Mouse (Mus musculus): ENCODE data around the gene Prickle4.
A peak's percentile ranks its signal among the peaks of the same experiment; 100 is the strongest.

The Prickle4 gene

DNA sequence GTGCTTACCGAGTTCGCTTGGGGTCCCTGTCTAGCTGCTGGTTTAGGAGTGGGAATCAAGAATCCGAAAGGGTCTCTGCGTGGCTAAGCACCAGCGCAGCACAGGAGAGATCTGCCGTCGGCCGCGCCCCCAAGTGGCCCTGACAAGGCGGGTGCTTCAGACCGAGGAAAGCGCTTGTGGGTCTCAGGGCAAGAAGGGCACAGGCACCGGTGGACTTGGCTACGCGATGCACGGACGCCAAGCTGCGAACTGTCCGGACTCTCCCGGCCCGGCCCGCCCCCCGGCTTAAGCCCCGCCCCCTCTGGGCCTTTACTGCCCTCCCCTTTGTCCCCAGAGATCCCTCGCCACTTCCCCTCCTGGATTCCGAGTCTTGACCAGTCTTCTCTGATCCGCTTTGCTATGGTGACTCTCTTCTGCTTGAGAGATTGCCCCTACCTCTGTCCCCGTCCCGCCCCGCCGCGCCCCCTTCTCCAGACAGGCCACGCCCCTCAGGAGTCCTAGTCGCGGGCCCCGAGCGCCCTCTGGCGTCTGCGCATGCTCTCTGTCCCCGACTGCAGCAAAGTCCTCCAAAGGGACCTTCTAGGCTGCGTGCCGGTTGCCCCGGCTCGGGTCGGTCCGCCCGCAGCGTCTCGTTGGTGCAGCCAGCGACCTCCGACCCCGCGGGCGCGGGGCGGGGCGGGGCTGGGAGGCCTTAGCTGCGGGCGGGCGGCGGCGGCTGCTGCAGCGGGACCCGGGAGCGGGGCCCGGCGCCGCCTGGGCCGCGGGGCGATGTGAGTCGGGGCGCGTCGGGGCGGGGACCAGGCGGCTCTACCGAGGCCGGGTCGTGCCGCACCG is at the start of gene Prickle4:
TSS of gene Prickle4 (minus strand) at position 234 of the 834 bp plus-strand sequence.
- peak; percentile 91 to 99 for DNase-seq (ENCODE audit: low spot score in 2 of 2)

DNA sequence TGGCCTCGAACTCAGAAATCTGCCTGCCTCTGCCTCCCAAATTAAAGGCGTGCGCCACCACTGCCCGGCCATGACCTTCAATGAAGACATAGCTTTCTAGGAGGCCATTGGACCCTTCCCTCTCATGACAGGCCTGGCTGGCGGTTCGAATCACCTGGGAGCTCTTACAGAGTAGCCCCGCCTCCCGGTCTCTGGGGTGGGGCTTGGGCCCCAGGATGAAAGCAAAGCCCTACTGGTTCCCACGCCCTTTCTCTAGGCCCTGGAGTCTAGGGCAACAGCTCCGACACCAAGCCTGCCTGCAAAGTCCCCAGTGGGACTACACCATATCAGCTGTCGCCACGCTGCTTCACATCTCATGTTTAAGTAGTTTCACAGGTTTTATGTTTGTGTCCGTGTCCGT is 49.5 kb upstream of the Prickle4 start:
- no peak for DNase-seq (ENCODE audit: low spot score in 2 of 2)

- peak in 1 of 2 experiments; percentile 33 for DNase-seq (ENCODE audit: low spot score in 2 of 2)
These were observed 48.6 kb upstream of the Prickle4 start for GRCm38 (mm10) chr17:47742991-47743734.

- DNase-seq (ENCODE audit: low spot score in 2 of 2): no peak
These were observed 45.6 kb upstream of the Prickle4 start for GRCm38 (mm10) chr17:47740186-47740585.

DNA sequence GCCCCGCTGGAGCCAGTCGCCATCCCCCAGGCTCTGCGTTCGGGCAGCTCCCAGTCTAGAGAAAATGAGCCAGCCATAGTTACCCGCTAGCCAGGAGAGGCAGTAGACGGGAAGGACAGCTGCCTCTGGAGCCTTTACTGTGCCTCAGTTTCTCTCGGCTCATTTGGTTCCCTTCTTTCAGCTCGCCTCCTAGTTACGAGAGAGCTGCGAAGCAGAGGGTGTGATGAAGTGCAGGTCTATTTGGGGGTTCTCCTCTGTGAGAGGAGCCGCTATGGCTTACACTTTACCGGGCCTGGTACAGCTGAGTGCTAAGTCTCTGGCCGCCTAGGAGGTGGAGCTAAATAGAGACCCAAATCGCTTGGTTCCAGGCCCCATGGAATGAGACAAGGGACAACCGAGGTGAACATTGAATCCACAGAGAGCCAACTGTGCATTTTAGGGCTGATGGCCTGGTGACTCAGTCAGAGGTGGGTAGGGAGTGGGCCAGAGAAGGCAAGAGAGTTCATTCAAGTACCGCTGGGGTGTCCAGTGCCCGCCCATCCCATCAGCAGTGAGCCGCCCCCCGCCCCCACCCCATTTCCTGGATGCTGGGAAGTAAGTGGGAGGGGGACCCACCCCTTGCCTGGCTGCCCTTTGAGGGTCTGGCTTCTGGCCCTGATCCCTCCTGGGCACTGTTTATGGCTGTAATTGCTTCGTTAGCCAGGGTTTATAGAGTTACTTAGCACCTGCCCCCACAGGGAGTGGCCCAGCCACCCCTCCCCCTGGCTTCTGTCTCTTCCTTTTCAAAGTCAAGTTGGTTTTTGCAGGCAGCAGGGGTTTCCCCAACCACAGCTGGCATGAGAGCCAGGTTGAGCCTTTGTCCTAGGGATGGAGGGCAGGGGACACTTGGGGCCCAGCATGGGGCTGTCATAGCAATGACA is 44.6 kb upstream of the Prickle4 start:
- peak; percentile 20 to 24 for DNase-seq (ENCODE audit: low spot score in 2 of 2)

- DNase-seq (ENCODE audit: low spot score in 2 of 2): peak; percentile 40 to 48
These were observed 43.7 kb upstream of the Prickle4 start for GRCm38 (mm10) chr17:47738066-47738878.

DNA sequence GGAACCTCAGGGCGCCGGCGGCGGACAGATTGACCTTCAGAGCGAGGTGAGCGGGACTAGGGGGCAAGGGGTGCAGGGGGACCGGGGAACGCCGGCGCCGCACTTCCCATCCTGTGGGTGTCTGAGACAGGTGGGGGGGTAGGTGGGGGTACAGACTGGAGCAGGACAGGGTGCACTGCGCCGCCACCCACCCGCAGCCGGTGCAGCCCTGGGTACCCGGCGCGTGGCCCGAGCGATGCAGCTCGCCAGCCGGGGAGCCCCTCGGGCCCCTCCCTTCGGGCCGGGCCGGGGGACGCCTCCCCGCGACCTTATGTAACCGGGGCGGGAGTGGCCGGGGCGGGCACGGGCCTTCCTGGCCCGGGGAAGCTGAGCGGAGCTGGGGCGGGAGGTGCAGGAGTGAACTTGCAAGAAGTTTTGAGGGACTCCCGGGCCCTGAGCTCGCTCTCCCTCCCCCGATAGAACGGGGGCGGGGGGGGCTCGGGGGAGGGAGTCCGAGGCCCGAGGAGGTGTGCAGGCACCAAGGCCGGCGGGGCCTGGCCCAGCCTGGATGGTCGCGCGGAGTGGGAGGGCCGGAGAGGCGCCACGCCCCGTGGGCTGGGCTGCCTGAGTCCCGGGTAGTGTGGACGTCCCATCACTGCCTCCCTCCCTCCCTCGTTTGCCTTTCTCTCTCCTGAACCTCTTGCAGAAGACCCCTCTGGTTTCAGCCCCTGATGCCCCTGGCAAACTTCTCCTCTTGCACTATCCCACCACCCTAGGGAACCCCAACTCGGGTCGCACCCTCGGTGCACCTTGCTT is 42.9 kb upstream of the Prickle4 start:
- DNase-seq (ENCODE audit: low spot score in 2 of 2): peak; percentile 32 to 44

DNA sequence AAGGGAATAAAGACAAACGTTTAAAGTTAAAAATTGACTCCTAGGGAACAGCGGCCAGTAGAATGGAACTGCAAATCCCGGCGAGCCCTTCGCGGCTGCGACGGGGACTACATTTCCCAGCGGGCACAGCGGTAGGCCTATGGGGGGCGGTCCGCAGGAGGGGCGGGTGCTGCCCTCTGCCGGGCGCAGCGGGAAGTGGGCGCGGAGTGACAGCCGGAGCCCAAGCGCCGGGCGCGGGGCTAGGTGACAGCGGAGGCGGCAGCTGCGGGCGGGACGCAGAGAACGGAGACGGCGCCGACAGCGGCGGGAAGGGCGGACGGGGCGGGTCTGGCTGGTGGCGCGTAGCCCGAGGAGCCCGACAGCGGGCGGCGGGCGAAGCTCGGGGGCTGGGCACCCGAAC is 42.3 kb upstream of the Prickle4 start, which contains the start of gene Tfeb:
TSS of gene Tfeb (plus strand) at position 175 of the 400 bp plus-strand sequence.
- DNase-seq (ENCODE audit: low spot score in 2 of 2): peak; percentile 93 to 99

GRCm38 (mm10) chr17:47735553-47736100 is 41.1 kb upstream of the Prickle4 start:
- DNase-seq (ENCODE audit: low spot score in 2 of 2): no peak

GRCm38 (mm10) chr17:47730633-47731575 is 36.4 kb upstream of the Prickle4 start:
- DNase-seq (ENCODE audit: low spot score in 2 of 2): no peak

DNA sequence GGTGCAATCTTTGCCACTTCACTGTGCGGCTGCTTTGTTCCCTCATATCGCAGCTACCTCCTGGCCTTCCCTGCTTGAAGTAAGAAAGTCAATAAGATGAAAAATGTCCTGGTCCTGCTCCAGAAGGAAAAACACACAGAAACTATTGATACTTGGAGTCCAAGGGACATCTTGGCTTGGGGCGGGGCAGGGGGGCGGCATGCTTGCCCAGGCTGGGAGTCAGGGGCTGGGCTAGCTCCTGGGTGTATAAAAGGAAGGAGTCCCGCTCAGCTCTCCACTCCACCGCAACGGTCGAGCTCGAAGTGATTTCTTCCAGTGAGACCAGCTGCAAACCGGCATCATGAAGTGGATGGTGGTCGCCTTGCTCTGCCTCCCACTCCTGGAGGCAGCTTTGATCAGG is 32.0 kb upstream of the Prickle4 start, which contains the start of gene Pgc:
TSS of gene Pgc (plus strand) at position 277 of the 400 bp plus-strand sequence.
- no peak for DNase-seq (ENCODE audit: low spot score in 2 of 2)

DNA sequence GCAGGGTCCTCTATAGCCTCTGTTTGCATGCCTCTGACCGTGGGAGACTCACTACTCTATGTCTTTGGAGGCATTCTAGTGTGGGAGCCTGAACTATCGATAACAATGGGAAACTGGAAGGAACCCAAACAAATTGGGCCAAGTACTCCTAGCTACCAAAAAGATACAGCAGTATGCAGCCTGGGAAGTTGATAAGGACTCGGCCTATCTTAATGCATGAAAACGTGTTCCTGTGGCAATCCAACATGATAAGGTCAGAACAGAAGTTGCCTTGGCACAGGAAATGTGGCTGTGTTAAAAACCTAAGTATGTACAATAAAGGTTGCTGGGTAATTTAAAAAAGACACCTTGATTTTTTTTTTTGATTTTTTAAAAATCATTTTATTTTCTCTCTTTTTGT is 26.6 kb upstream of the Prickle4 start:
- no peak for DNase-seq (ENCODE audit: low spot score in 2 of 2)

DNA sequence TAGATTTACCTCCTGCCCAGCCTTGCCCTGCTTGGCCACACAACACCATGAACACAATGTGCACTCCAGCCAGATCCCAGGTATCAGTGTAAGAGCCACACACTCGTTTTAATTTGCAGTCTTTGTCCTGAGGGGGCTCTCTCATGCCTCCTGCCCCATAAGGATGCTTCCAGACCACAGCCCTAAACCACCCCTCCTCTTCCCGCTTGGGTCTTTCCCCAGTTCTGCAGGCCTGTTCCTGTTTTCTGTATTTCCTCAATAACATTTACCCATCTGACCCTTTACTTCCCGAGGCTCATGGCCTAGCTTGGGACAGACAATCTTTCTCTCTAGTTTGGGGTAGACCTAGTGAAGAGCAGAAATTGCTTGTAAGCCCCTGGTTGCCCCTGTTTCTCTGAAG is 20.5 kb upstream of the Prickle4 start:
- DNase-seq (ENCODE audit: low spot score in 2 of 2): no peak

GRCm38 (mm10) chr17:47712889-47713571 is 18.5 kb upstream of the Prickle4 start:
- no peak for DNase-seq (ENCODE audit: low spot score in 2 of 2)

GRCm38 (mm10) chr17:47711883-47712282 is 17.3 kb upstream of the Prickle4 start:
- no peak for DNase-seq (ENCODE audit: low spot score in 2 of 2)

- DNase-seq (ENCODE audit: low spot score in 2 of 2): no peak
These were observed 15.5 kb upstream of the Prickle4 start for GRCm38 (mm10) chr17:47710036-47710435.

GRCm38 (mm10) chr17:47708972-47709371 is 14.4 kb upstream of the Prickle4 start:
- DNase-seq (ENCODE audit: low spot score in 2 of 2): no peak

GRCm38 (mm10) chr17:47707961-47708360 is 13.4 kb upstream of the Prickle4 start:
- no peak for DNase-seq (ENCODE audit: low spot score in 2 of 2)

All from thymus, postnatal 10 days (tissue).